Mouse (Mus musculus) CH12.LX (cell line): ENCODE data around the gene Olfr97. TPM values are rescaled to one million over a fixed set of nuclear protein-coding genes. Genes with fewer than 3 reads are reported as not detected.

Experiments
- DNase-seq: peaks from one replicate; pipeline ENCODE4 v3.0.0-alpha.2; 2013; ENCODE audit errors: extremely low read depth
- H3K27ac ChIP-seq: 2 replicates; pipeline ENCODE4 v1.5.1; 2012; ENCODE audit warnings: low read depth, mild to moderate bottlenecking, control low read depth, moderate library complexity; ENCODE audit not compliant: insufficient read depth
- H3K27me3 ChIP-seq: replicated peaks from 2 replicates; pipeline ENCODE3; 2012; ENCODE audit warnings: inconsistent platforms
- H3K36me3 ChIP-seq, 2 experiments: replicated peaks in 1 of 2; 2 replicates each; pipeline versions ENCODE3 to v1.6.1; 2012; ENCODE audit warnings: inconsistent platforms in 1 of 2, low read length in 1 of 2, mild to moderate bottlenecking in 1 of 2, mixed read lengths in 1 of 2, moderate library complexity in 1 of 2; ENCODE audit not compliant: control insufficient read depth in 1 of 2, insufficient read depth in 1 of 2
- H3K4me1 ChIP-seq, 2 experiments: 2 replicates each; pipeline ENCODE4 v1.6.1; 2012; ENCODE audit warnings: inconsistent platforms in 1 of 2, moderate library complexity in 1 of 2; ENCODE audit not compliant: insufficient read depth in 2 of 2, control insufficient read depth in 1 of 2
- H3K4me2 ChIP-seq: 2 replicates; pipeline ENCODE4 v1.6.1; 2012; ENCODE audit warnings: low read depth, mild to moderate bottlenecking, control low read depth; ENCODE audit not compliant: poor library complexity, insufficient read depth, severe bottlenecking
- H3K4me3 ChIP-seq, 3 experiments: fragments of 150-350 bp in 1 of 3; sonication (generic) in 1 of 3; replicated peaks in 1 of 3; 2 replicates each; pipeline versions ENCODE3 to v1.5.1; 2011 to 2012; ENCODE audit warnings: low read depth in 2 of 3, low read length in 2 of 3, mild to moderate bottlenecking in 2 of 3, moderate library complexity in 2 of 3, control low read depth in 1 of 3, improper control_type of control experiment in 1 of 3, inconsistent platforms in 1 of 3, mixed read lengths in 1 of 3; ENCODE audit not compliant: poor library complexity in 1 of 3
- H3K79me2 ChIP-seq: replicated peaks from 2 replicates; pipeline ENCODE4 v1.6.1; 2012; ENCODE audit warnings: mild to moderate bottlenecking, moderate library complexity; ENCODE audit not compliant: control insufficient read depth, poor library complexity, insufficient read depth, severe bottlenecking; ENCODE audit errors: extremely low read depth
- H3K9ac ChIP-seq: 2 replicates; pipeline ENCODE4 v1.6.1; 2012; ENCODE audit warnings: low read depth, mild to moderate bottlenecking, control low read depth, moderate library complexity; ENCODE audit not compliant: insufficient read depth
- H3K9me3 ChIP-seq: replicated peaks from 2 replicates; pipeline ENCODE3; 2012; ENCODE audit warnings: low read length, inconsistent platforms, mixed read lengths
- BHLHE40 ChIP-seq: IDR thresholded peaks from 2 replicates; pipeline ENCODE4 v1.6.1; 2011; ENCODE audit warnings: mild to moderate bottlenecking, low read depth, low read length, improper control_type of control experiment
- CHD1 ChIP-seq: IDR thresholded peaks from 2 replicates; pipeline ENCODE4 v1.6.1; 2012; ENCODE audit warnings: low read depth, low read length, improper control_type of control experiment, inconsistent platforms
- CHD2 ChIP-seq: IDR thresholded peaks from 2 replicates; pipeline ENCODE4 v1.6.1; 2011; ENCODE audit warnings: low read length, improper control_type of control experiment
- CTCF ChIP-seq, 2 experiments: IDR thresholded peaks in 1 of 2; conservative IDR thresholded peaks in 1 of 2; 2 replicates each; pipeline ENCODE4 v1.5.1; 2011 to 2012; ENCODE audit warnings: low read depth in 2 of 2, low read length in 2 of 2, improper control_type of control experiment in 1 of 2, inconsistent platforms in 1 of 2, mild to moderate bottlenecking in 1 of 2, moderate library complexity in 1 of 2
- E2F4 ChIP-seq: IDR thresholded peaks from 2 replicates; pipeline ENCODE4 v1.6.1; 2011; ENCODE audit warnings: low read depth, low read length, improper control_type of control experiment; ENCODE audit not compliant: insufficient replicate concordance
- ETS1 ChIP-seq: conservative IDR thresholded peaks from 2 replicates; pipeline ENCODE4 v1.6.1; 2012; ENCODE audit warnings: low read depth, mild to moderate bottlenecking, inconsistent platforms, low read length, improper control_type of control experiment, moderate library complexity
- GABPA ChIP-seq: IDR thresholded peaks from 2 replicates; pipeline ENCODE4 v1.6.1; 2012; ENCODE audit warnings: low read depth, low read length, improper control_type of control experiment, inconsistent platforms; ENCODE audit not compliant: insufficient replicate concordance
- HCFC1 ChIP-seq: IDR thresholded peaks from 2 replicates; pipeline ENCODE4 v1.6.1; 2012; ENCODE audit warnings: low read depth, mild to moderate bottlenecking, inconsistent platforms, low read length, improper control_type of control experiment
- IRF4 ChIP-seq: IDR thresholded peaks from 2 replicates; pipeline ENCODE4 v1.6.1; 2014; ENCODE audit warnings: low read depth, mild to moderate bottlenecking, inconsistent platforms, low read length, improper control_type of control experiment
- JUN ChIP-seq: IDR thresholded peaks from 2 replicates; pipeline ENCODE4 v1.6.1; 2011; ENCODE audit warnings: low read depth, mild to moderate bottlenecking, low read length, improper control_type of control experiment, moderate library complexity; ENCODE audit not compliant: insufficient read depth
- JUND ChIP-seq: conservative IDR thresholded peaks from 2 replicates; pipeline ENCODE4 v1.6.1; 2011; ENCODE audit warnings: low read depth, low read length, improper control_type of control experiment
- MAX ChIP-seq: IDR thresholded peaks from 2 replicates; pipeline ENCODE4 v1.6.1; 2011; ENCODE audit warnings: low read length, improper control_type of control experiment
- MAZ ChIP-seq: IDR thresholded peaks from 2 replicates; pipeline ENCODE4 v1.6.1; 2012; ENCODE audit warnings: low read depth, mild to moderate bottlenecking, inconsistent platforms, low read length, improper control_type of control experiment, moderate library complexity
- MEF2A ChIP-seq: IDR thresholded peaks from 2 replicates; pipeline ENCODE4 v1.6.1; 2014; ENCODE audit warnings: low read depth, mild to moderate bottlenecking, inconsistent platforms, low read length, improper control_type of control experiment, borderline replicate concordance
- MXI1 ChIP-seq: IDR thresholded peaks from 2 replicates; pipeline ENCODE4 v1.6.1; 2011; ENCODE audit warnings: mild to moderate bottlenecking, low read depth, low read length, improper control_type of control experiment
- MYC ChIP-seq: IDR thresholded peaks from 2 replicates; pipeline ENCODE4 v1.6.1; 2011; ENCODE audit warnings: low read depth, mild to moderate bottlenecking, improper control_type of control experiment, low read length
- NELFE ChIP-seq: IDR thresholded peaks from 2 replicates; pipeline ENCODE4 v1.6.1; 2011; ENCODE audit warnings: low read depth, low read length, improper control_type of control experiment
- NRF1 ChIP-seq: IDR thresholded peaks from 2 replicates; pipeline ENCODE4 v1.6.1; 2014; ENCODE audit warnings: low read depth, mild to moderate bottlenecking, inconsistent platforms, low read length, improper control_type of control experiment, moderate library complexity
- PAX5 ChIP-seq: IDR thresholded peaks from 2 replicates; pipeline ENCODE4 v1.6.1; 2012; ENCODE audit warnings: low read length, inconsistent platforms, mixed read lengths
- POLR2A ChIP-seq: IDR thresholded peaks from 2 replicates; pipeline ENCODE4 v1.6.1; 2011; ENCODE audit warnings: low read depth, mild to moderate bottlenecking, improper control_type of control experiment, low read length
- POLR2AphosphoS2 ChIP-seq: IDR thresholded peaks from 2 replicates; pipeline ENCODE4 v1.6.1; 2011; ENCODE audit warnings: low read depth, low read length, improper control_type of control experiment
- TBP ChIP-seq: conservative IDR thresholded peaks from 2 replicates; pipeline ENCODE4 v1.6.1; 2011; ENCODE audit warnings: low read depth, low read length, improper control_type of control experiment
- TCF12 ChIP-seq: IDR thresholded peaks from 2 replicates; pipeline ENCODE4 v1.6.1; 2014; ENCODE audit warnings: low read depth, mild to moderate bottlenecking, inconsistent platforms, low read length, improper control_type of control experiment
- USF1 ChIP-seq: IDR thresholded peaks from 2 replicates; pipeline ENCODE4 v1.6.1; 2014; ENCODE audit warnings: low read depth, mild to moderate bottlenecking, inconsistent platforms, low read length, improper control_type of control experiment
- ZC3H11A ChIP-seq: IDR thresholded peaks from 2 replicates; pipeline ENCODE4 v1.6.1; 2012; ENCODE audit warnings: low read depth, mild to moderate bottlenecking, inconsistent platforms, low read length, improper control_type of control experiment
- ZKSCAN1 ChIP-seq: IDR thresholded peaks from 2 replicates; pipeline ENCODE4 v1.6.1; 2012; ENCODE audit warnings: low read depth, inconsistent platforms, low read length, improper control_type of control experiment, borderline replicate concordance
- ZMIZ1 ChIP-seq: IDR thresholded peaks from 2 replicates; pipeline ENCODE4 v1.6.1; 2012; ENCODE audit warnings: low read depth, mild to moderate bottlenecking, inconsistent platforms, low read length, improper control_type of control experiment
- ZNF384 ChIP-seq: IDR thresholded peaks from 2 replicates; pipeline ENCODE4 v1.6.1; 2012; ENCODE audit warnings: low read depth, low read length, improper control_type of control experiment, inconsistent platforms
- dilution Hi-C: fragments of 300-500 bp; cut with MboI; formaldehyde crosslinking; loops from 2 replicates; pipeline ENCODE4 v1.14.3; 2020; ENCODE audit warnings: low sequenced_read_pairs; ENCODE audit not compliant: extremely low pct_unique_long_range_greater_than_20kb, extremely low pct_ligation_motif_present
- in situ Hi-C: fragments of 300-500 bp; cut with MboI; formaldehyde crosslinking; loops from 3 replicates; pipeline ENCODE4 v1.14.3; 2019; ENCODE audit warnings: low sequenced_read_pairs, low pct_ligation_motif_present, low pct_unique_long_range_greater_than_20kb, mixed read lengths
- polyA plus RNA-seq: library from polyadenylated mRNA; unstranded; fragments of >175 nt; gene quantifications from 2 replicates; pipeline ENCODE4 v1.2.1, GENCODE M21; 2012; ENCODE audit warnings: low read depth; ENCODE audit not compliant: insufficient read length
- total RNA-seq, 2 experiments: library from RNA; depleted of rRNA; stranded (reverse); fragments of 300-350 nt in 1 of 2; fragments of >200 nt in 1 of 2; gene quantifications; 2 replicates each; pipeline ENCODE4 v1.2.3; 2012 to 2014

The Olfr97 gene
- total and polyA plus RNA-seq, 3 experiments = not detected

- Histone ChIP-seq H3K27me3 (no peaks in the 10 kb centered on the region), H3K4me3 (peak overlapping the region; percentile 76 to 90 (median 80)), H3K4me1 (peaks cover 6 to 41% of the 10 kb centered on the region in 2 experiments), H3K27ac (peak overlapping the region; percentile 86), H3K79me2 (peaks cover 28% of the 10 kb centered on the region), H3K36me3 (peaks cover 24 to 43% of the 10 kb centered on the region in 2 experiments), H3K9ac (peak overlapping the region; percentile 82), H3K4me2 (peak overlapping the region; percentile 60), H3K9me3 (no peaks in the 10 kb centered on the region)
- TF ChIP-seq NRF1 = peak; percentile 68
- TF ChIP-seq ETS1 = peak; percentile 82
- TF ChIP-seq NELFE = peak; percentile 51; the same call in 1 of the 2 replicates
- no peak for TF ChIP-seq GABPA
- peak; percentile 65; the same call in 1 of the 2 replicates for TF ChIP-seq MYC
- TF ChIP-seq USF1 = no peak
- TF ChIP-seq POLR2AphosphoS2 = no peak
- peak; percentile 25; the same call in 1 of the 2 replicates for TF ChIP-seq HCFC1
- TF ChIP-seq MAX = peak; percentile 29; the same call in 1 of the 2 replicates
- TF ChIP-seq BHLHE40 = no peak
- TF ChIP-seq POLR2A = peak; percentile 58
- no peak for TF ChIP-seq ZNF384
- TF ChIP-seq TBP = peak; percentile 62; the same call in 1 of the 2 replicates
- TF ChIP-seq CHD2 = no peak
- TF ChIP-seq IRF4 = peak; percentile 85
- TF ChIP-seq TCF12 = peak; percentile 52; the same call in 1 of the 2 replicates
- TF ChIP-seq ZKSCAN1 = no peak
- TF ChIP-seq E2F4 = peak; percentile 69; the same call in 1 of the 2 replicates
- in situ Hi-C loops (no loop called here), dilution Hi-C loops (no loop called here)
- DNase-seq = peak; percentile 88
These were observed 33.6 kb upstream of the Olfr97 start for GRCm38 (mm10) chr17:37270702-37271092.

- H3K27ac ChIP-seq = peak within 1 kb of the TSS; percentile 86
- in situ Hi-C loops (no loop called here), dilution Hi-C loops (no loop called here)
- peak; percentile 95 for DNase-seq
- peak within 1 kb of the TSS; percentile 60 for H3K4me2 ChIP-seq
- H3K79me2 ChIP-seq = peaks cover 27% of the 10 kb centered on the region
- H3K9ac ChIP-seq = peak within 1 kb of the TSS; percentile 82
- no peaks in the 10 kb centered on the region for H3K9me3 ChIP-seq
- H3K27me3 ChIP-seq = no peaks in the 10 kb centered on the region
- H3K4me3 ChIP-seq = peak within 1 kb of the TSS; percentile 76 to 90 (median 80)
- H3K36me3 ChIP-seq = peaks cover 21 to 38% of the 10 kb centered on the region in 2 experiments
- peaks cover 6 to 38% of the 10 kb centered on the region in 2 experiments for H3K4me1 ChIP-seq
- TF ChIP-seq MYC (no peak; the same call in none of the 2 replicates), ZKSCAN1 (no peak; the same call in 1 of the 2 replicates), JUND (peak; percentile 39; the same call in 1 of the 2 replicates), POLR2AphosphoS2 (peak; percentile 58; the same call in 1 of the 2 replicates), ZC3H11A (no peak), JUN (no peak), USF1 (no peak), IRF4 (peak; percentile 95), GABPA (no peak), POLR2A (peak; percentile 50), CHD2 (peak; percentile 98), ZMIZ1 (0 out of 2 replicates have a peak, but pooled peaks have one; percentile 25), TBP (peak; percentile 61; the same call in 1 of the 2 replicates), CTCF (conservative IDR thresholded peaks at IDR 0.05 in 1 of 2, IDR thresholded peaks at IDR 0.05 in 1 of 2; ENCODE audit: low read depth in 2 of 2, low read length in 2 of 2) (no peak), MEF2A (peak; percentile 34; the same call in 1 of the 2 replicates), CHD1 (no peak; the same call in 1 of the 2 replicates), HCFC1 (peak; percentile 21; the same call in 1 of the 2 replicates), TCF12 (peak; percentile 59; the same call in 1 of the 2 replicates), MAZ (no peak), MXI1 (no peak), BHLHE40 (peak; percentile 21), PAX5 (no peak), MAX (peak; percentile 83), ETS1 (peak; percentile 67)
These were observed 33.0 kb upstream of the Olfr97 start, which contains the start of gene H2-M3 for GRCm38 (mm10) chr17:37270058-37270701. H2-M3 (plus strand) TSS chr17:37270220.
